Mouse (Mus musculus) erythroblast, embryonic 14.5 days (primary cell): ENCODE results near the gene Rbfox3.

Source experiments
- GATA1 ChIP-seq: IDR thresholded peaks from 2 replicates; pipeline ENCODE4 v1.6.1; 2012; ENCODE audit warnings: low read length, inconsistent platforms, mixed read lengths
- TAL1 ChIP-seq: IDR thresholded peaks from 3 replicates; pipeline ENCODE4 v1.6.1; 2012; ENCODE audit warnings: low read length, inconsistent platforms, mixed read lengths

DNA sequence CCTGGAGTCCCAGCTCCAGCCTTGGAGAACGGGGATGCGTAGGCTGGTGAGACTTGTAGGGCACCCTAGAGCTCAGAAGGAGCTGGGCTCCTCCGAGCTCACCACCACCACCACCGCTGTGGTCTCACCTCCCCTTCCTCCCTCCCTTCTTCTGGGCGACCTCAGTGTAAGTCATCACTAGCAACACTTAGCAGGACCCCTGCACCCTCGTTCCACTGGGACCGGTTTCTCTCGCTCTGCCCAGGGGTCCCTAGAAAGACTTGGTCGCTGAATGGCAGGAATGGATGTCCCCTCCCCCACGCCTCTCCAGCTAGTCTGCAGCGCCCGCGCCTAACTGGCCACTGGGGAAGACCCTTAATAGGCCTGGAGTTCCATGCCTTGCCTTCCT is 1.6 kb downstream of the Rbfox3 start:
- TF ChIP-seq TAL1: no peak
- no peak for TF ChIP-seq GATA1
